Mouse (Mus musculus) limb, embryonic 11.5 days (tissue): ENCODE data around the gene Pheta1. TPM values are rescaled to one million over a fixed set of nuclear protein-coding genes. Genes with fewer than 3 reads are reported as not detected.

Experiments
- ATAC-seq: fragments of 200-750 bp; cut with Nextera tagmentation; 2 replicates; pipeline ENCODE4 v1.8.0; 2017; ENCODE audit warnings: low read depth; ENCODE audit not compliant: insufficient number of reproducible peaks, low FRiP score, low TSS enrichment
- DNase-seq: peaks from one replicate; pipeline ENCODE4 v3.0.0-alpha.2; 2015; ENCODE audit warnings: low spot score
- H3K27ac ChIP-seq: fragments of 300-500 bp; sonication (generic); replicated peaks from 2 replicates; pipeline ENCODE4 v1.5.1; 2014; ENCODE audit warnings: low read depth, mild to moderate bottlenecking, low read length
- H3K27me3 ChIP-seq: fragments of 300-500 bp; sonication (generic); 2 replicates; pipeline ENCODE4 v1.6.1; 2014; ENCODE audit warnings: mild to moderate bottlenecking, low read length, mixed read lengths; ENCODE audit not compliant: control insufficient read depth, insufficient read depth
- H3K36me3 ChIP-seq: fragments of 300-500 bp; sonication (generic); 2 replicates; pipeline ENCODE4 v1.6.1; 2014; ENCODE audit warnings: mild to moderate bottlenecking, low read length, moderate library complexity, mixed read lengths; ENCODE audit not compliant: control insufficient read depth, insufficient read depth
- H3K4me1 ChIP-seq: fragments of 300-500 bp; sonication (generic); 2 replicates; pipeline ENCODE4 v1.6.1; 2014; ENCODE audit warnings: low read length, mixed read lengths; ENCODE audit not compliant: control insufficient read depth, insufficient read depth
- H3K4me2 ChIP-seq: fragments of 300-500 bp; sonication (generic); 2 replicates; pipeline ENCODE4 v1.6.1; 2014; ENCODE audit warnings: low read depth, mild to moderate bottlenecking, moderate library complexity; ENCODE audit not compliant: severe bottlenecking
- H3K4me3 ChIP-seq: fragments of 300-500 bp; sonication (generic); 2 replicates; pipeline ENCODE4 v1.5.1; 2014; ENCODE audit warnings: low read depth, low read length
- H3K9ac ChIP-seq: fragments of 300-500 bp; sonication (generic); 2 replicates; pipeline ENCODE4 v1.6.1; 2014; ENCODE audit warnings: mild to moderate bottlenecking, low read length
- H3K9me3 ChIP-seq: fragments of 300-500 bp; sonication (generic); 2 replicates; pipeline ENCODE4 v1.6.1; 2016; ENCODE audit warnings: low read length; ENCODE audit not compliant: control insufficient read depth
- WGBS: fragments of 180-500 bp; shearing (Covaris S2); extraction: QIAGEN DNeasy Blood & Tissue Kit; methylation state at CpG from one replicate; pipeline ENCODE4 v1.1.7; 2014; 5-methylcytosine and 5-hydroxymethylcytosine counted together
- polyA plus RNA-seq: library from polyadenylated mRNA; unstranded; fragments of >200 nt; fragmentation: Nextera tagmentation; extraction: Ambion mirVana; gene quantifications from 2 replicates; pipeline ENCODE4 v1.2.1, GENCODE M21; 2014

The Pheta1 gene
- polyA plus RNA-seq, 1 experiment from 2014 or later, result 36.8 TPM

- no peaks in the 10 kb centered on the region for H3K4me1 ChIP-seq
- ATAC-seq (no peak), DNase-seq (no peak)
- no peak overlapping the region for H3K4me3 ChIP-seq
- no peaks in the 10 kb centered on the region for H3K27me3 ChIP-seq
- peaks cover 16% of the 10 kb centered on the region for H3K36me3 ChIP-seq
- H3K9ac ChIP-seq, result no peak overlapping the region
- no peak overlapping the region for H3K4me2 ChIP-seq
- H3K9me3 ChIP-seq, result no peaks in the 10 kb centered on the region
- 87% methylated on average over 11 of the region's 11 CpGs for WGBS
- no peak overlapping the region for H3K27ac ChIP-seq
These were observed 8.0 kb downstream of the Pheta1 start for GRCm38 (mm10) chr5:121856740-121857139.

GRCm38 (mm10) chr5:121858427-121858826 is 9.6 kb downstream of the Pheta1 start:
- Histone ChIP-seq H3K4me3 (no peak overlapping the region), H3K27me3 (no peaks in the 10 kb centered on the region), H3K36me3 (peaks cover 5% of the 10 kb centered on the region), H3K9ac (no peak overlapping the region), H3K4me1 (no peaks in the 10 kb centered on the region), H3K4me2 (no peak overlapping the region), H3K27ac (no peak overlapping the region), H3K9me3 (no peaks in the 10 kb centered on the region)
- ATAC-seq (no peak), DNase-seq (no peak)
- 90% methylated on average over 12 of the region's 12 CpGs for WGBS

DNA sequence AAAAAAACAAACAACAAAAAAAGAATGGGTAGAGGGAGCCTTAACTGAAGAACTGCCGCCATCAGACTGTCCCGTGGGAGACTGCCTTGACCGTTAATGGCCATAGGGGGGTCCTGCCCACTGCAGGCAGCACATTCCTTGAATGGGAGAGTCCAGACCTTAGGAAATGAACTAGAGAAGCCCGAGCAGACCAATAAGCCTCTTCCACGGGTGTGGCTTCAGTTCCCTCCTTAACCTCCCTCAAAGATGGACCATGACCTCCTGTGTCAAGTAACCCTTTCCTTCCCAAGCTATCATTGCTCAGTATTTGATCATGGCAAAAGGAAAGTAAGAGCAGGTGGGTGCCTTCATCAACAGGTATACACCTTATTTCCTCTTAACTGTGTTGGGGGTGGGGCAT is 13.2 kb downstream of the Pheta1 start:
- Histone ChIP-seq H3K4me3 (no peak overlapping the region), H3K9me3 (no peaks in the 10 kb centered on the region), H3K36me3 (no peaks in the 10 kb centered on the region), H3K9ac (no peak overlapping the region), H3K4me1 (0 out of 2 replicates have a peak, but pooled peaks cover 2% of the 10 kb centered on the region), H3K27me3 (no peaks in the 10 kb centered on the region), H3K27ac (no peak overlapping the region), H3K4me2 (no peak overlapping the region)
- ATAC-seq, result no peak
- no peak for DNase-seq
- WGBS, result 58% methylated on average over 5 of the region's 5 CpGs

DNA sequence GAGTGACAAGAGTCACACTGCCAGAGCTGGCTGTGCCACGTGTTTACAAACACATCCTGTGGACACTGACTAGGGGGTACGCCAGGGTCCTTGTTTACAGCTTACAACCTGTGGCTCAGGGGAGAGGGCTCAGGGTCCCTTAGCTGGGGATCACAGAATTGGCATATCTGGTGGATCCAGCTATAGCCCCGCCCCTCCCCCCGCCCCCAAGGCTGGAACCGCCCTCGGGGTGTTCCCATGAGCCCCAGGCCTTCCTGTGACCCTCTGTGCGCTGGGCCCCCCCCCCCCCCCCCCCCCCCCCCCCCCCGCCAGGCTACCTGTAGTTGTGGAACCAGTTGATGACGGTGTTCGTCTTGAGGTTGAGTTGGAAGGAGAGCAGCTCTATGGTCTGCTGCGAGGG is 15.5 kb downstream of the Pheta1 start:
- peak overlapping the region; percentile 43 for H3K9ac ChIP-seq
- H3K27ac ChIP-seq, result no peak overlapping the region
- H3K4me1 ChIP-seq, result 0 out of 2 replicates have a peak, but pooled peaks cover 2% of the 10 kb centered on the region
- H3K27me3 ChIP-seq, result no peaks in the 10 kb centered on the region
- DNase-seq (no peak), ATAC-seq (no peak)
- peak overlapping the region; percentile 38 for H3K4me2 ChIP-seq
- no peak overlapping the region for H3K4me3 ChIP-seq
- H3K9me3 ChIP-seq, result no peaks in the 10 kb centered on the region
- H3K36me3 ChIP-seq, result no peaks in the 10 kb centered on the region
- WGBS, result 6% methylated on average over 3 of the region's 11 CpGs

- no peaks in the 10 kb centered on the region for H3K27me3 ChIP-seq
- H3K27ac ChIP-seq, result no peak overlapping the region
- H3K4me1 ChIP-seq, result 0 out of 2 replicates have a peak, but pooled peaks cover 2% of the 10 kb centered on the region
- H3K4me3 ChIP-seq, result no peak overlapping the region
- no peak for ATAC-seq
- no peak for DNase-seq
- no peak overlapping the region for H3K9ac ChIP-seq
- H3K36me3 ChIP-seq, result no peaks in the 10 kb centered on the region
- no peaks in the 10 kb centered on the region for H3K9me3 ChIP-seq
- WGBS, result 68% methylated on average over 5 of the region's 5 CpGs
- no peak overlapping the region for H3K4me2 ChIP-seq
These were observed 19.2 kb downstream of the Pheta1 start for GRCm38 (mm10) chr5:121867963-121868362.

- Histone ChIP-seq H3K27me3 (no peaks in the 10 kb centered on the region), H3K4me1 (no peaks in the 10 kb centered on the region), H3K9me3 (no peaks in the 10 kb centered on the region), H3K36me3 (no peaks in the 10 kb centered on the region), H3K9ac (no peak overlapping the region), H3K4me3 (no peak overlapping the region), H3K27ac (no peak overlapping the region), H3K4me2 (no peak overlapping the region)
- no peak for ATAC-seq
- WGBS, result 81% methylated on average over 6 of the region's 6 CpGs
- no peak for DNase-seq
These were observed 22.0 kb downstream of the Pheta1 start for GRCm38 (mm10) chr5:121870832-121871231.

DNA sequence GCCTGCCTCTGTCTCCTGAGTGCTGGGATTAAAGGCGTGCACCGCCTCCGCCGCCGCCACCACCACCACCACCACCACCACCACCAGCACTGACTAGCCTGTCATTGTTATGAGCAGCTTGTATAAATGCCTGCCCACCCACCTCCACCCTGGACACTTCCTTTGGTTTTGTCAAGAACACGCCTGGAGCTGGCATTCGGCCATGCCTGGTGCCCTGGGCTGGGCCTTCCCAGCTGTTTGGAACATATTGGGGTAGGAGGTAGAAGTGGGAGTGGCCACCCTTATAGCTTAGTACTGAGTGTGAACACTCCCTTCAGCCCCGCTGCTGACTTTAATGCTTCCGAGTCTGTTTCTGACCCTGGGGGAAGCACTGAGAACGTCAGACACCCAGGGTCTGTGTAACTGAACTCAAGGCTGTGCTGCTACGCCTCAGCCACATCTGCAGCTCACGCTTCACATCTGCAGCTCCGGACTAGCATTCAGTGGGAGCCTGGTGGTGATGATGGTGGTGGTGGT is 22.8 kb downstream of the Pheta1 start:
- ATAC-seq (no peak), DNase-seq (no peak)
- Histone ChIP-seq H3K4me1 (no peaks in the 10 kb centered on the region), H3K9me3 (no peaks in the 10 kb centered on the region), H3K4me3 (no peak overlapping the region), H3K9ac (no peak overlapping the region), H3K27me3 (no peaks in the 10 kb centered on the region), H3K4me2 (no peak overlapping the region), H3K27ac (no peak overlapping the region), H3K36me3 (no peaks in the 10 kb centered on the region)
- 87% methylated on average over 13 of the region's 13 CpGs for WGBS

- 6% methylated on average over 4 of the region's 4 CpGs for WGBS
These were observed 23.4 kb downstream of the Pheta1 start for GRCm38 (mm10) chr5:121872158-121872557.

GRCm38 (mm10) chr5:121875041-121875440 is 26.3 kb downstream of the Pheta1 start:
- Histone ChIP-seq H3K4me1 (no peaks in the 10 kb centered on the region), H3K9me3 (no peaks in the 10 kb centered on the region), H3K27ac (no peak overlapping the region), H3K27me3 (no peaks in the 10 kb centered on the region), H3K36me3 (no peaks in the 10 kb centered on the region), H3K4me2 (no peak overlapping the region), H3K4me3 (no peak overlapping the region), H3K9ac (no peak overlapping the region)
- WGBS, result 85% methylated on average over 12 of the region's 12 CpGs
- ATAC-seq, result no peak
- DNase-seq, result no peak

More at GRCm38 (mm10) chr5:121872158-121872557, 23.4 kb downstream of the Pheta1 start:
- Histone ChIP-seq H3K36me3 (no peaks in the 10 kb centered on the region), H3K9me3 (no peaks in the 10 kb centered on the region), H3K4me1 (no peaks in the 10 kb centered on the region), H3K27me3 (no peaks in the 10 kb centered on the region), H3K4me3 (no peak overlapping the region), H3K9ac (no peak overlapping the region), H3K4me2 (no peak overlapping the region), H3K27ac (no peak overlapping the region)
- DNase-seq (peak; percentile 95), ATAC-seq (0 out of 2 replicates have a peak, but pooled peaks have one; percentile 24)
